Mouse (Mus musculus) heart, postnatal 14 days (tissue): ENCODE data around the gene Cox8a. TPM values are rescaled to one million over a fixed set of nuclear protein-coding genes. Genes with fewer than 3 reads are reported as not detected.

Experiments
- DNase-seq, 2 experiments: peaks; one replicate each; pipeline ENCODE4 v3.0.0; 2021 to 2022
- intact Hi-C: fragments of 180-260 bp; cut with DNase I; formaldehyde crosslinking; loops from one replicate; pipeline ENCODE4 v1.15.1; 2025
- total RNA-seq, 2 experiments: library from RNA; stranded (reverse); gene quantifications; 2 replicates each; pipeline ENCODE4 v1.2.3; 2021

Cox8a gene
- total RNA-seq, 2 experiments from 2014 or later: 545 to 557 TPM

- intact Hi-C loops: no loop called here
- DNase-seq: peak in 1 of 2 experiments; percentile 33
These were observed 51.8 kb downstream of the Cox8a start for GRCm38 (mm10) chr19:7165509-7166199.

Other genes with a start within 250 kb of the Cox8a start
- 100 to 1,000 TPM in 1 of 2 experiments, 10 to 100 TPM in 1; 89.8 to 120 TPM for gene Ppp1r14b, start 242.6 kb downstream of the Cox8a start, total RNA-seq
- 10 to 100 TPM; 16.2 to 16.8 TPM for gene Plcb3, start 241.1 kb downstream of the Cox8a start, total RNA-seq
- 10 to 100 TPM; 13.6 to 14.2 TPM for gene Fkbp2, start 237.1 kb downstream of the Cox8a start, total RNA-seq
- 100 to 1,000 TPM; 307 to 309 TPM for gene Vegfb, start 230.0 kb downstream of the Cox8a start, total RNA-seq
- 10 to 100 TPM; 54.8 to 62.7 TPM for gene Dnajc4, start 225.0 kb downstream of the Cox8a start, total RNA-seq
- gene Nudt22, start 221.5 kb downstream of the Cox8a start, total RNA-seq: 10 to 100 TPM; 24.8 to 26.1 TPM
- 10 to 100 TPM; 18.7 to 20.1 TPM for gene Trpt1, start 221.5 kb downstream of the Cox8a start, total RNA-seq
- gene Fermt3, start 198.1 kb downstream of the Cox8a start, total RNA-seq: 10 to 100 TPM in 1 of 2 experiments, 1 to 10 TPM in 1; 6.1 to 10.7 TPM
- 100 to 1,000 TPM in 1 of 2 experiments, 10 to 100 TPM in 1; 84.1 to 107 TPM for gene Stip1, start 177.6 kb downstream of the Cox8a start, total RNA-seq
- 100 to 1,000 TPM; 181 to 186 TPM for gene Macrod1, start 160.8 kb downstream of the Cox8a start, total RNA-seq
- 1 to 10 TPM in 1 of 2 experiments, under 1 TPM in 1; 0.98 to 1.0 TPM for gene Flrt1, start 111.9 kb downstream of the Cox8a start, total RNA-seq
- gene Otub1, start 11.3 kb downstream of the Cox8a start, total RNA-seq: 10 to 100 TPM; 77.4 to 79.9 TPM
- gene Naa40, start 23.6 kb upstream of the Cox8a start, total RNA-seq: 10 to 100 TPM; 19.9 to 20.3 TPM
- gene Rcor2, start 49.7 kb upstream of the Cox8a start, total RNA-seq: 10 to 100 TPM; 10.7 to 12.7 TPM
- 10 to 100 TPM; 51.9 to 55.4 TPM for gene Mark2, start 124.2 kb upstream of the Cox8a start, total RNA-seq
- 10 to 100 TPM; 21.8 to 23.2 TPM for gene Spindoc, start 165.4 kb upstream of the Cox8a start, total RNA-seq
- gene 2700081O15Rik, start 200.0 kb upstream of the Cox8a start, total RNA-seq: 10 to 100 TPM; 23.7 to 23.8 TPM